Mouse (Mus musculus): ENCODE measurements around the gene S100a5.

DNA sequence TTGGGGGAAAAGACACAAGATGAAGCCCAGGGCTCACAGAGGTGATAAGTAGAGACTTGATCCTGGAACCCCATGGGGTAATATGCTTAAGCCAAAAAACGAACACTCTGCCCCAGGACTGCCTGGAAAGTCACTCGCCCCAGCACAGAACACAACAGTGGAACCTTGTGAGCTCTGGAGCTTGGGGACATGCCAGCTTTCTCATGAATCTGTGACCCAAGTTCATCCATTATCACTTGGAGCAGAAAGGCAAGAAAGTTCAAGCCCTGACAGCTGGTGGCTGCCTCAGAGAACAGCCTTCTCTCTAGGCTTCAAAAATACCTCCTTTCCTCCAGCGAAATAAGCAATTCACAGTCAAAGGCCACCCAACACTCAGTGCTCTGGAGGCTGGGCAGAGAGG, 8.9 kb upstream of the S100a5 start:
- TF ChIP-seq CTCF (IDR thresholded peaks at IDR 0.05; ENCODE audit: borderline replicate concordance, insufficient read depth, low read length) (no peak), POLR2A (IDR thresholded peaks at IDR 0.05; ENCODE audit: low read depth, low read length) (no peak)
